Mouse (Mus musculus): ENCODE data around the gene Trhde. TPM values are rescaled to one million over a fixed set of nuclear protein-coding genes. Genes with fewer than 3 reads are reported as not detected.

Gene Trhde
- total and polyA plus RNA-seq, 2 experiments from 2014 or later = 3.1 to 15.5 TPM

DNA sequence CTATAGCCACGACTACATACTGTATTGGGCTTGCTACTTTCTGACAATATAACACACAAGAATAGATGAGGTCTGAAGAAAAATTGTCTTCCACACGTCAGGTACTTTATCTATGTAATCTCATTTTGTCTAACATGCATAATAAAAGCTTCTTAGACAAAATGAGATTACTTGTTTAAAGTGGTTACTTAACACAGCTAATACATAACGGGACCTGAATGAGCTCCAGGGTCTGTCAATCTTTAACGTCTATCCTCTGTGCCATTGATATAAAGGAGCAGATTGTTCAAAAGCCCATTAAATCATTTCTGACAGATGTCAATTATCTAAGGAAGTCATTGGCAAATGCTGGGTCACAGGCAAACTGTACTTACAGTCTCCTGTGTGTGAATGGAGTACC is 36.2 kb downstream of the Trhde start:
- 60% methylated on average over 4 of the region's 4 CpGs for WGBS
- ATAC-seq (no peak), DNase-seq (no peak)
- Histone ChIP-seq H3K4me3 (ENCODE audit: low read depth, low read length) (no peak overlapping the region), H3K9ac (no peak overlapping the region), H3K4me1 (ENCODE audit: insufficient read depth) (no peaks in the 10 kb centered on the region), H3K36me3 (ENCODE audit: insufficient read depth) (no peaks in the 10 kb centered on the region), H3K4me2 (ENCODE audit: low read depth) (no peak overlapping the region), H3K9me3 (ENCODE audit: low read length) (no peaks in the 10 kb centered on the region), H3K27me3 (ENCODE audit: insufficient read depth, low read length) (no peaks in the 10 kb centered on the region), H3K27ac (ENCODE audit: low read depth, low read length) (no peak overlapping the region)
- TF ChIP-seq CTCF (IDR thresholded peaks at IDR 0.05; ENCODE audit: low read depth) = no peak

- H3K9ac ChIP-seq = no peak overlapping the region
- H3K27ac ChIP-seq (ENCODE audit: low read depth, low read length) = no peak overlapping the region
- no peaks in the 10 kb centered on the region for H3K27me3 ChIP-seq (ENCODE audit: insufficient read depth, low read length)
- H3K4me1 ChIP-seq (ENCODE audit: insufficient read depth) = peaks cover 6% of the 10 kb centered on the region; the same call in 1 of the 2 replicates
- no peak for ATAC-seq
- TF ChIP-seq CTCF (IDR thresholded peaks at IDR 0.05; ENCODE audit: low read depth) = no peak
- no peaks in the 10 kb centered on the region for H3K36me3 ChIP-seq (ENCODE audit: insufficient read depth)
- no peak overlapping the region for H3K4me2 ChIP-seq (ENCODE audit: low read depth)
- no peak overlapping the region for H3K4me3 ChIP-seq (ENCODE audit: low read depth, low read length)
- no peaks in the 10 kb centered on the region for H3K9me3 ChIP-seq (ENCODE audit: low read length)
- DNase-seq = no peak
- 87% methylated on average over 7 of the region's 7 CpGs for WGBS
These were observed 40.0 kb downstream of the Trhde start for GRCm38 (mm10) chr10:114762125-114762524.

- H3K9ac ChIP-seq = no peak overlapping the region
- H3K27me3 ChIP-seq (ENCODE audit: insufficient read depth, low read length) = no peaks in the 10 kb centered on the region
- DNase-seq (no peak), ATAC-seq (no peak; the same call in 1 of the 2 replicates)
- no peaks in the 10 kb centered on the region for H3K9me3 ChIP-seq (ENCODE audit: low read length)
- H3K4me1 ChIP-seq (ENCODE audit: insufficient read depth) = peaks cover 6% of the 10 kb centered on the region; the same call in 1 of the 2 replicates
- no peak for TF ChIP-seq CTCF (IDR thresholded peaks at IDR 0.05; ENCODE audit: low read depth)
- WGBS = 38% methylated on average over 3 of the region's 3 CpGs
- H3K27ac ChIP-seq (ENCODE audit: low read depth, low read length) = no peak overlapping the region
- peak overlapping the region; percentile 24; the same call in 1 of the 2 replicates for H3K4me2 ChIP-seq (ENCODE audit: low read depth)
- no peaks in the 10 kb centered on the region for H3K36me3 ChIP-seq (ENCODE audit: insufficient read depth)
- no peak overlapping the region for H3K4me3 ChIP-seq (ENCODE audit: low read depth, low read length)
These were observed 42.9 kb downstream of the Trhde start for GRCm38 (mm10) chr10:114759240-114759639.

DNA sequence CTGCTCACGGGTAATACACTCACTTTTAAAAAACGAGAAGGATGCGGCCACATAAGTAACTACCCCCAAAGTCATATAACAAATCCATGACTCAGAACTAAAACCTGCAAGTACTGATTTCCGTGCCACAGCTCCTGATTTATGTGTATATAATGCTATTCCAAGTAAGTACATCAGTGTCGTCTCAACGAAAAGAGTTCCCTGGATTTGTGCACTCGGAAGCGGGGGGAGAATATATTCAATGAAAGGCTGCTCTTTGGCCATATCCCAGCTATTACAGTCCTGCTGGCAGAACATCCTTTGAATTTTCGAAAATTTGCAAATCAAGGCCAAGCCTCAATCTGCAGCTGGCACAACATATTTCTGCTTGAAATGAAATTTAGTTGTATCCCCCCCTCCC is 43.5 kb downstream of the Trhde start:
- ATAC-seq = peak; percentile 38; the same call in 1 of the 2 replicates
- Histone ChIP-seq H3K9me3 (ENCODE audit: low read length) (no peaks in the 10 kb centered on the region), H3K4me3 (ENCODE audit: low read depth, low read length) (no peak overlapping the region), H3K4me2 (ENCODE audit: low read depth) (peak overlapping the region; percentile 24), H3K36me3 (ENCODE audit: insufficient read depth) (no peaks in the 10 kb centered on the region), H3K27me3 (ENCODE audit: insufficient read depth, low read length) (no peaks in the 10 kb centered on the region), H3K4me1 (ENCODE audit: insufficient read depth) (peaks cover 6% of the 10 kb centered on the region; the same call in 1 of the 2 replicates), H3K27ac (ENCODE audit: low read depth, low read length) (no peak overlapping the region), H3K9ac (no peak overlapping the region)
- 48% methylated on average over 9 of the region's 9 CpGs for WGBS
- DNase-seq = peak; percentile 38
- no peak for TF ChIP-seq CTCF (IDR thresholded peaks at IDR 0.05; ENCODE audit: low read depth)

- no peaks in the 10 kb centered on the region for H3K4me1 ChIP-seq (ENCODE audit: insufficient read depth)
- H3K27me3 ChIP-seq (ENCODE audit: insufficient read depth, low read length) = no peaks in the 10 kb centered on the region
- H3K36me3 ChIP-seq (ENCODE audit: insufficient read depth) = no peaks in the 10 kb centered on the region
- DNase-seq (no peak), ATAC-seq (no peak)
- H3K4me2 ChIP-seq (ENCODE audit: low read depth) = no peak overlapping the region
- no peak overlapping the region for H3K4me3 ChIP-seq (ENCODE audit: low read depth, low read length)
- H3K9me3 ChIP-seq (ENCODE audit: low read length) = no peaks in the 10 kb centered on the region
- H3K27ac ChIP-seq (ENCODE audit: low read depth, low read length) = no peak overlapping the region
- H3K9ac ChIP-seq = no peak overlapping the region
- WGBS = 67% methylated on average over 15 of the region's 15 CpGs
- no peak for TF ChIP-seq CTCF (IDR thresholded peaks at IDR 0.05; ENCODE audit: low read depth)
These were observed 59.1 kb downstream of the Trhde start for GRCm38 (mm10) chr10:114742755-114743705.

GRCm38 (mm10) chr10:114739916-114740315 is 62.2 kb downstream of the Trhde start:
- H3K4me2 ChIP-seq (ENCODE audit: low read depth) = no peak overlapping the region
- TF ChIP-seq CTCF (IDR thresholded peaks at IDR 0.05; ENCODE audit: low read depth) = no peak
- H3K9me3 ChIP-seq (ENCODE audit: low read length) = no peaks in the 10 kb centered on the region
- no peak overlapping the region for H3K9ac ChIP-seq
- no peaks in the 10 kb centered on the region for H3K36me3 ChIP-seq (ENCODE audit: insufficient read depth)
- no peaks in the 10 kb centered on the region for H3K27me3 ChIP-seq (ENCODE audit: insufficient read depth, low read length)
- WGBS = 91% methylated on average over 5 of the region's 5 CpGs
- DNase-seq (no peak), ATAC-seq (no peak)
- H3K27ac ChIP-seq (ENCODE audit: low read depth, low read length) = no peak overlapping the region
- H3K4me3 ChIP-seq (ENCODE audit: low read depth, low read length) = no peak overlapping the region
- H3K4me1 ChIP-seq (ENCODE audit: insufficient read depth) = 0 out of 2 replicates have a peak, but pooled peaks cover 3% of the 10 kb centered on the region

GRCm38 (mm10) chr10:114737581-114737980 is 64.5 kb downstream of the Trhde start:
- Histone ChIP-seq H3K4me1 (ENCODE audit: insufficient read depth) (0 out of 2 replicates have a peak, but pooled peaks cover 3% of the 10 kb centered on the region), H3K36me3 (ENCODE audit: insufficient read depth) (no peaks in the 10 kb centered on the region), H3K4me2 (ENCODE audit: low read depth) (no peak overlapping the region), H3K4me3 (ENCODE audit: low read depth, low read length) (no peak overlapping the region), H3K27ac (ENCODE audit: low read depth, low read length) (no peak overlapping the region), H3K9me3 (ENCODE audit: low read length) (no peaks in the 10 kb centered on the region), H3K27me3 (ENCODE audit: insufficient read depth, low read length) (no peaks in the 10 kb centered on the region), H3K9ac (no peak overlapping the region)
- no peak for DNase-seq
- TF ChIP-seq CTCF (IDR thresholded peaks at IDR 0.05; ENCODE audit: low read depth) = no peak
- ATAC-seq = no peak
- WGBS = 88% methylated on average over 2 of the region's 2 CpGs

Data from forebrain, postnatal 0 days (tissue).